Mouse (Mus musculus) heart, embryonic 16.5 days (tissue): ENCODE measurements around the gene Slc7a7. TPM values are rescaled to one million over a fixed set of nuclear protein-coding genes. Genes with fewer than 3 reads are reported as not detected.

Experiments used
- ATAC-seq: fragments of 200-750 bp; cut with Nextera tagmentation; replicated peaks from 2 replicates; pipeline ENCODE4 v1.8.0; 2017; ENCODE audit warnings: moderate number of reproducible peaks; ENCODE audit not compliant: insufficient read depth, low FRiP score; ENCODE audit errors: extremely low read depth
- H3K27ac ChIP-seq: fragments of 300-500 bp; sonication (generic); 2 replicates; pipeline ENCODE4 v1.5.1; 2014; ENCODE audit warnings: mild to moderate bottlenecking, low read length, control low read depth, moderate library complexity
- H3K27me3 ChIP-seq: fragments of 300-500 bp; sonication (generic); 2 replicates; pipeline ENCODE4 v1.6.1; 2014; ENCODE audit warnings: low read length, mixed read lengths; ENCODE audit not compliant: control insufficient read depth, insufficient read depth
- H3K36me3 ChIP-seq: fragments of 300-500 bp; sonication (generic); 2 replicates; pipeline ENCODE4 v1.6.1; 2014; ENCODE audit not compliant: control insufficient read depth, insufficient read depth
- H3K4me1 ChIP-seq: fragments of 300-500 bp; sonication (generic); 2 replicates; pipeline ENCODE4 v1.6.1; 2014; ENCODE audit warnings: low read length, mixed read lengths; ENCODE audit not compliant: control insufficient read depth, insufficient read depth
- H3K4me2 ChIP-seq: fragments of 300-500 bp; sonication (generic); 2 replicates; pipeline ENCODE4 v1.6.1; 2014; ENCODE audit warnings: low read depth, mild to moderate bottlenecking, control low read depth, low read length
- H3K4me3 ChIP-seq: fragments of 300-500 bp; sonication (generic); 2 replicates; pipeline ENCODE4 v1.5.1; 2014; ENCODE audit warnings: mild to moderate bottlenecking, control low read depth, low read length
- H3K9ac ChIP-seq: fragments of 300-500 bp; sonication (generic); 2 replicates; pipeline ENCODE4 v1.6.1; 2014; ENCODE audit warnings: low read length, control low read depth
- H3K9me3 ChIP-seq: fragments of 300-500 bp; sonication (generic); replicated peaks from 2 replicates; pipeline ENCODE4 v1.6.1; 2016; ENCODE audit warnings: low read length; ENCODE audit not compliant: control insufficient read depth
- WGBS: fragments of 180-500 bp; shearing (Covaris S2); extraction: QIAGEN DNeasy Blood & Tissue Kit; methylation state at CpG from one replicate; pipeline ENCODE4 v1.1.7; 2014; 5-methylcytosine and 5-hydroxymethylcytosine counted together
- polyA plus RNA-seq: library from polyadenylated mRNA; unstranded; fragments of >200 nt; fragmentation: Nextera tagmentation; extraction: Ambion mirVana; gene quantifications from 2 replicates; pipeline ENCODE4 v1.2.1, GENCODE M21; 2015

Gene Slc7a7
- polyA plus RNA-seq, 1 experiment from 2014 or later: 12.3 TPM

GRCm38 (mm10) chr14:54329201-54329600, 88.4 kb downstream of the Slc7a7 start:
- H3K27me3 ChIP-seq: no peaks in the 10 kb centered on the region
- no peaks in the 10 kb centered on the region for H3K36me3 ChIP-seq
- no peak for ATAC-seq
- no peaks in the 10 kb centered on the region for H3K9me3 ChIP-seq
- no peak overlapping the region for H3K4me2 ChIP-seq
- H3K4me3 ChIP-seq: no peak overlapping the region
- H3K9ac ChIP-seq: no peak overlapping the region
- peaks cover 14% of the 10 kb centered on the region for H3K4me1 ChIP-seq
- WGBS: 35% methylated on average over 9 of the region's 9 CpGs
- no peak overlapping the region for H3K27ac ChIP-seq

DNA sequence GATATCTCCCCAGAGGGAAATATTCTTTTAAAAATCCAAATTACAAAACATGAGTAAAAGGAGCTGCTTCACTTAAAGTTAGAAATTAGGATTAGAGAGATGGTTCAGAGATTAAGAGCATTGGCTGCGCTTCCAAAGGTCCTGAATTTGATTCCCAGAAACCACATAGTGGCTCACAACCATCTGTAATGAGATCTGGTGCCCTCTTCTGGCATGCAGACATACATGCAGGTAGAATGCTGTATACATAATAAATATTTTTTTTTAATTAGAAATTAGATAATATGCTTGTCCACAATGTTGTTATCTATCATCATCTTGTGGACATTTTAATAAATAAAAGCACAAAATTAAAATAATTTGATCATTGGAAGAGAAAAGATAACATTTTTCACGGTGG, 89.0 kb downstream of the Slc7a7 start:
- H3K4me1 ChIP-seq: peaks cover 10% of the 10 kb centered on the region
- no peak overlapping the region for H3K4me3 ChIP-seq
- no peak overlapping the region for H3K9ac ChIP-seq
- H3K36me3 ChIP-seq: no peaks in the 10 kb centered on the region
- H3K27me3 ChIP-seq: no peaks in the 10 kb centered on the region
- no peaks in the 10 kb centered on the region for H3K9me3 ChIP-seq
- no peak for ATAC-seq
- H3K4me2 ChIP-seq: no peak overlapping the region
- H3K27ac ChIP-seq: no peak overlapping the region
- WGBS: 74% methylated on average over 2 of the region's 2 CpGs

GRCm38 (mm10) chr14:54324486-54324885, 93.1 kb downstream of the Slc7a7 start:
- ATAC-seq: no peak
- no peak overlapping the region for H3K4me3 ChIP-seq
- H3K9me3 ChIP-seq: no peaks in the 10 kb centered on the region
- WGBS: 71% methylated on average over 5 of the region's 5 CpGs
- no peaks in the 10 kb centered on the region for H3K27me3 ChIP-seq
- no peak overlapping the region for H3K9ac ChIP-seq
- H3K4me1 ChIP-seq: no peaks in the 10 kb centered on the region
- H3K36me3 ChIP-seq: no peaks in the 10 kb centered on the region
- no peak overlapping the region for H3K27ac ChIP-seq
- no peak overlapping the region for H3K4me2 ChIP-seq

GRCm38 (mm10) chr14:54321556-54322376, 95.8 kb downstream of the Slc7a7 start:
- no peak for ATAC-seq
- Histone ChIP-seq H3K27ac (no peak overlapping the region), H3K4me2 (no peak overlapping the region), H3K9ac (no peak overlapping the region), H3K27me3 (no peaks in the 10 kb centered on the region), H3K9me3 (no peaks in the 10 kb centered on the region), H3K4me1 (no peaks in the 10 kb centered on the region), H3K4me3 (no peak overlapping the region), H3K36me3 (no peaks in the 10 kb centered on the region)
- WGBS: 50% methylated on average over 18 of the region's 18 CpGs

Other genes with a start within 250 kb of the Slc7a7 start
- gene Dad1, start 163.7 kb downstream of the Slc7a7 start, polyA plus RNA-seq: 349 and 394 TPM in 2 replicates
- 115 and 119 TPM in 2 replicates for gene Abhd4, start 163.6 kb downstream of the Slc7a7 start, polyA plus RNA-seq
- gene Olfr49, start 132.8 kb downstream of the Slc7a7 start, polyA plus RNA-seq: not detected in 2 replicates
- 63.1 and 66.5 TPM in 2 replicates for gene Oxa1l, start 56.9 kb downstream of the Slc7a7 start, polyA plus RNA-seq
- 191 and 212 TPM in 2 replicates for gene Mrpl52, start 9.1 kb upstream of the Slc7a7 start, polyA plus RNA-seq
- gene Mmp14, start 13.8 kb upstream of the Slc7a7 start, polyA plus RNA-seq: 89.5 and 99.5 TPM in 2 replicates
- 45.8 and 52.0 TPM in 2 replicates for gene Lrp10, start 46.4 kb upstream of the Slc7a7 start, polyA plus RNA-seq
- gene Rem2, start 58.3 kb upstream of the Slc7a7 start, polyA plus RNA-seq: 0.59 and 2.2 TPM in 2 replicates
- 55.3 and 57.8 TPM in 2 replicates for gene Prmt5, start 99.7 kb upstream of the Slc7a7 start, polyA plus RNA-seq
- gene Haus4, start 136.8 kb upstream of the Slc7a7 start, polyA plus RNA-seq: 39.7 and 47.0 TPM in 2 replicates
- 24.9 and 25.5 TPM in 2 replicates for gene Ajuba, start 159.8 kb upstream of the Slc7a7 start, polyA plus RNA-seq
- 6.7 and 7.8 TPM in 2 replicates for gene 4931414P19Rik, start 188.2 kb upstream of the Slc7a7 start, polyA plus RNA-seq
- 358 and 367 TPM in 2 replicates for gene Psmb5, start 200.2 kb upstream of the Slc7a7 start, polyA plus RNA-seq
- gene Psmb11, start 203.7 kb upstream of the Slc7a7 start, polyA plus RNA-seq: 9.5 and 22.3 TPM in 2 replicates
- gene Gm17606, start 223.2 kb upstream of the Slc7a7 start, polyA plus RNA-seq: not detected in 2 replicates
- 1.4 and 1.9 TPM in 2 replicates for gene Cdh24, start 223.6 kb upstream of the Slc7a7 start, polyA plus RNA-seq